Mouse (Mus musculus): ENCODE data around the gene Them4. TPM values are rescaled to one million over a fixed set of nuclear protein-coding genes. Genes with fewer than 3 reads are reported as not detected.

Gene Them4
- total and polyA plus RNA-seq, 3 experiments: 0.81 to 1.4 TPM; not detected in 1

- no peaks in the 10 kb centered on the region for H3K4me1 ChIP-seq (ENCODE audit: control insufficient read depth in 1 of 2, insufficient read depth in 2 of 2, low read length in 2 of 2)
- H3K27ac ChIP-seq (ENCODE audit: control insufficient read depth, low read depth, low read length): no peak within 1 kb of the TSS
- peaks cover 6 to 8% of the 10 kb centered on the region in 2 experiments; a peak in 3 of 4 replicates for H3K27me3 ChIP-seq (ENCODE audit: control insufficient read depth in 1 of 2, insufficient read depth in 2 of 2, low read length in 2 of 2)
- H3K79me2 ChIP-seq (ENCODE audit: control insufficient read depth, insufficient read depth, low read length, poor library complexity): no peaks in the 10 kb centered on the region
- DNase-seq (ENCODE audit: low read depth, low spot score): no peak
- no peak within 1 kb of the TSS for H3K4me3 ChIP-seq (ENCODE audit: control insufficient read depth in 1 of 2, insufficient read depth in 1 of 2, low read depth in 2 of 2, low read length in 2 of 2)
- no peak for TF ChIP-seq USF2 (IDR thresholded peaks at IDR 0.05; ENCODE audit: borderline replicate concordance in 1 of 2, insufficient read depth in 1 of 2, low read depth in 1 of 2, low read length in 2 of 2)
- H3K9me3 ChIP-seq (replicated peaks; ENCODE audit: insufficient read depth, low read length): no peaks in the 10 kb centered on the region
- no peak within 1 kb of the TSS for H3K9ac ChIP-seq (ENCODE audit: control insufficient read depth, low read depth, low read length, poor library complexity, severe bottlenecking)
- no peaks in the 10 kb centered on the region for H3K36me3 ChIP-seq (ENCODE audit: control insufficient read depth in 1 of 2, insufficient read depth in 2 of 2, low read length in 2 of 2)
Observed at GRCm38 (mm10) chr3:94362138-94362537, 52.2 kb downstream of the Them4 start, which contains the start of gene C2cd4d. Gene C2cd4d, plus strand, starts transcription at chr3:94362438.

GRCm38 (mm10) chr3:94363291-94364153, 53.6 kb downstream of the Them4 start:
- DNase-seq (ENCODE audit: low read depth, low spot score): no peak
- TF ChIP-seq MAX (IDR thresholded peaks at IDR 0.05; ENCODE audit: low read length): no peak
- no peak for TF ChIP-seq ZNF384 (IDR thresholded peaks at IDR 0.05; ENCODE audit: low read depth, low read length)
- TF ChIP-seq ZC3H11A (IDR thresholded peaks at IDR 0.05; ENCODE audit: low read depth, low read length): no peak
- TF ChIP-seq TBP (IDR thresholded peaks at IDR 0.05; ENCODE audit: low read depth, low read length): no peak
- TF ChIP-seq ELF1 (IDR thresholded peaks at IDR 0.05; ENCODE audit: low read depth, low read length): no peak
- TF ChIP-seq GATA1 (IDR thresholded peaks at IDR 0.05; ENCODE audit: low read depth, low read length): no peak
- no peak for TF ChIP-seq CTCF (IDR thresholded peaks at IDR 0.05 in 2 of 3, conservative IDR thresholded peaks at IDR 0.05 in 1 of 3; ENCODE audit: control insufficient read depth in 1 of 3, insufficient read depth in 1 of 3, low read depth in 2 of 3, low read length in 3 of 3, poor library complexity in 1 of 3, severe bottlenecking in 1 of 3)
- TF ChIP-seq HCFC1 (IDR thresholded peaks at IDR 0.05; ENCODE audit: low read depth, low read length): no peak
- no peak for TF ChIP-seq USF2 (IDR thresholded peaks at IDR 0.05; ENCODE audit: borderline replicate concordance in 1 of 2, insufficient read depth in 1 of 2, low read depth in 1 of 2, low read length in 2 of 2)
- no peak for TF ChIP-seq SMC3 (IDR thresholded peaks at IDR 0.05; ENCODE audit: low read depth, low read length)
- no peak for TF ChIP-seq CHD1 (IDR thresholded peaks at IDR 0.05; ENCODE audit: low read depth, low read length)
- no peak for TF ChIP-seq ZKSCAN1 (IDR thresholded peaks at IDR 0.05; ENCODE audit: low read depth, low read length)
- no peak for TF ChIP-seq NRF1 (IDR thresholded peaks at IDR 0.05; ENCODE audit: insufficient read depth, low read depth, low read length, poor library complexity, severe bottlenecking)
- Histone ChIP-seq H3K79me2 (ENCODE audit: control insufficient read depth, insufficient read depth, low read length, poor library complexity) (no peaks in the 10 kb centered on the region), H3K27ac (ENCODE audit: control insufficient read depth, low read depth, low read length) (no peak overlapping the region), H3K4me1 (ENCODE audit: control insufficient read depth in 1 of 2, insufficient read depth in 2 of 2, low read length in 2 of 2) (no peaks in the 10 kb centered on the region), H3K4me3 (ENCODE audit: control insufficient read depth in 1 of 2, insufficient read depth in 1 of 2, low read depth in 2 of 2, low read length in 2 of 2) (no peak overlapping the region), H3K9me3 (replicated peaks; ENCODE audit: insufficient read depth, low read length) (no peaks in the 10 kb centered on the region), H3K27me3 (ENCODE audit: control insufficient read depth in 1 of 2, insufficient read depth in 2 of 2, low read length in 2 of 2) (peaks cover 6% of the 10 kb centered on the region in 2 experiments; a peak in 3 of 4 replicates), H3K9ac (ENCODE audit: control insufficient read depth, low read depth, low read length, poor library complexity, severe bottlenecking) (no peak overlapping the region), H3K36me3 (ENCODE audit: control insufficient read depth in 1 of 2, insufficient read depth in 2 of 2, low read length in 2 of 2) (no peaks in the 10 kb centered on the region)

All from MEL (cell line).